Mouse (Mus musculus) cortical plate, adult 2 months (tissue): ENCODE results near the gene Anapc11.

Source experiments
- CTCF ChIP-seq: fragments of 200-500 bp; IDR thresholded peaks from 2 replicates; pipeline ENCODE4 v1.5.1; 2011; ENCODE audit warnings: mild to moderate bottlenecking, control low read depth, low read length; ENCODE audit not compliant: insufficient read depth; ENCODE audit errors: extremely low read depth
- POLR2A ChIP-seq: fragments of 200-500 bp; IDR thresholded peaks from 2 replicates; pipeline ENCODE4 v1.6.1; 2011; ENCODE audit warnings: mild to moderate bottlenecking, low read length, control low read depth; ENCODE audit not compliant: insufficient read depth; ENCODE audit errors: extremely low read depth

GRCm38 (mm10) chr11:120643601-120643987, 45.4 kb downstream of the Anapc11 start, which contains the start of gene Pycr1:
- no peak for TF ChIP-seq CTCF
- TF ChIP-seq POLR2A, result peak; percentile 49; the same call in 1 of the 2 replicates
